Mouse (Mus musculus): ENCODE data around the gene Eif2b3. TPM values are rescaled to one million over a fixed set of nuclear protein-coding genes. Genes with fewer than 3 reads are reported as not detected.
A peak's percentile ranks its signal among the peaks of the same experiment; 100 is the strongest.

Eif2b3 gene
- polyA plus RNA-seq, 1 experiment, result 41.6 TPM

- TF ChIP-seq MYOD1 (IDR thresholded peaks at IDR 0.05; ENCODE audit: control insufficient read depth, insufficient read length, low read depth) (no peak), FOSL1 (IDR thresholded peaks at IDR 0.05; ENCODE audit: insufficient read depth, low read length, poor library complexity, severe bottlenecking) (no peak), MYOG (IDR thresholded peaks at IDR 0.05; ENCODE audit: control insufficient read depth, extremely low read depth, insufficient read length) (no peak), USF1 (IDR thresholded peaks at IDR 0.05; ENCODE audit: low read depth) (no peak), MAX (IDR thresholded peaks at IDR 0.05) (no peak), CEBPB (IDR thresholded peaks at IDR 0.05; ENCODE audit: low read depth) (no peak)
- H3K36me3 ChIP-seq (ENCODE audit: control insufficient read depth, insufficient read depth), result peaks cover 32% of the 10 kb centered on the region
- H3ac ChIP-seq (ENCODE audit: control insufficient read depth, insufficient read length, low read depth), result peak overlapping the region; percentile 97
Observed at GRCm38 (mm10) chr4:117132794-117133143, 113.6 kb downstream of the Eif2b3 start.

GRCm38 (mm10) chr4:117133366-117133796 is 114.2 kb downstream of the Eif2b3 start:
- Histone ChIP-seq H3K36me3 (ENCODE audit: control insufficient read depth, insufficient read depth) (peaks cover 26% of the 10 kb centered on the region), H3K79me3 (ENCODE audit: low read depth) (peaks cover 13% of the 10 kb centered on the region), H3ac (ENCODE audit: control insufficient read depth, insufficient read length, low read depth) (peak overlapping the region; percentile 97), H3K79me2 (ENCODE audit: control insufficient read depth, insufficient read depth) (peaks cover 25% of the 10 kb centered on the region), H3K27me3 (ENCODE audit: control insufficient read depth, insufficient read depth, insufficient read length) (no peaks in the 10 kb centered on the region), H3K4me3 (ENCODE audit: insufficient read depth, poor library complexity, severe bottlenecking) (peak overlapping the region; percentile 75)
- TF ChIP-seq MAX (IDR thresholded peaks at IDR 0.05), result no peak
- no peak for TF ChIP-seq MYOD1 (IDR thresholded peaks at IDR 0.05; ENCODE audit: control insufficient read depth, insufficient read length, low read depth)
- TF ChIP-seq CEBPB (IDR thresholded peaks at IDR 0.05; ENCODE audit: low read depth), result no peak

More at GRCm38 (mm10) chr4:117132794-117133143, 113.6 kb downstream of the Eif2b3 start:
- H3K27me3 ChIP-seq (ENCODE audit: control insufficient read depth, insufficient read depth, insufficient read length), result no peaks in the 10 kb centered on the region
- peaks cover 25% of the 10 kb centered on the region for H3K79me2 ChIP-seq (ENCODE audit: control insufficient read depth, insufficient read depth)
- peaks cover 13% of the 10 kb centered on the region for H3K79me3 ChIP-seq (ENCODE audit: low read depth)
- H3K4me3 ChIP-seq (ENCODE audit: insufficient read depth, poor library complexity, severe bottlenecking), result peak overlapping the region; percentile 75

DNA sequence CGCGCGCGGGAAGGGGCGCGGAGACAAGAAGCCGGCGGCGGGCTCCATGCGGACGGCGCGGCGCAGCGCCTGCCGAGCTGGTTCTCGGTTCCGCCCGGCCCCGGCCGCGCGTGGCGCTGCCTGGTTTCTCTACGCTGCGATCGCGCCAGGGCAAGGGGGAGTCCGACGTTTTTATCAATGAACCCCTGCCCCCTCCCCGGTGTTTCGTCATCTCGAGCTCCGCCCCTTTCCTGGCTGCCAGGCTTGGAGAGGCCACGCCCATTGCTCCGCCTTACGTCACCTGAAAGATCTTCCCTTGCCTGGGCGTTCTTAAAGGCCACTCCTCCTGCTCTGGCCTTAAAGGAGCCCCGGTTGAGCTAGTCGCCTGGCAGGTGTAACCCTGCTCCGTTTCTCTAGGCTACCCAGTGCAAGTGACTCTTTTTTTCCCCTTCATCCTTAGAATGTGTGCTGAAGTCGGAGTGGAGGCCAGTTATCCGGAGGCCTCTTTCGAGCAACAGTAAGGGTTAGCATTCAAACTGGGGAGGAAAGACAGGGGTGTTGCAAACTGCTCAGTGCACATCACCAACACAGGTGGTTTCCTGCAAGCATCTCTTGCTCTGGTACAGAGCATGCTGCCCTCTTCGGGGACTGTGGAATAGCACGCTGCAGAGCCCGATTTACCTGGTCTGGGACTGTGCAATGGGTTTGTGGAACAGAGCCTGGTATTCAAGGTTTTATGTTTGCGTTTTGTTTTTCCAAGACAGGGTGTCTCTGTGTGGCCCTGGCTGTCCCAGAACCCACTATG is 114.8 kb downstream of the Eif2b3 start, which contains the start of gene Plk3:
Plk3 (minus strand) TSS at position 147 of the 784 bp plus-strand sequence.
- H3K36me3 ChIP-seq (ENCODE audit: control insufficient read depth, insufficient read depth), result peaks cover 19% of the 10 kb centered on the region
- peak within 1 kb of the TSS; percentile 97 for H3ac ChIP-seq (ENCODE audit: control insufficient read depth, insufficient read length, low read depth)
- H3K4me3 ChIP-seq (ENCODE audit: insufficient read depth, poor library complexity, severe bottlenecking), result peak within 1 kb of the TSS; percentile 75
- TF ChIP-seq USF1 (IDR thresholded peaks at IDR 0.05; ENCODE audit: low read depth) (no peak), MAX (IDR thresholded peaks at IDR 0.05) (peak; percentile 40), CEBPB (IDR thresholded peaks at IDR 0.05; ENCODE audit: low read depth) (peak; percentile 77)
- H3K79me3 ChIP-seq (ENCODE audit: low read depth), result peaks cover 13% of the 10 kb centered on the region
- H3K27me3 ChIP-seq (ENCODE audit: control insufficient read depth, insufficient read depth, insufficient read length), result no peaks in the 10 kb centered on the region
- peaks cover 25% of the 10 kb centered on the region for H3K79me2 ChIP-seq (ENCODE audit: control insufficient read depth, insufficient read depth)

- Histone ChIP-seq H3K79me3 (ENCODE audit: low read depth) (peaks cover 13% of the 10 kb centered on the region), H3ac (ENCODE audit: control insufficient read depth, insufficient read length, low read depth) (no peak overlapping the region), H3K4me3 (ENCODE audit: insufficient read depth, poor library complexity, severe bottlenecking) (no peak overlapping the region), H3K36me3 (ENCODE audit: control insufficient read depth, insufficient read depth) (peaks cover 17% of the 10 kb centered on the region), H3K79me2 (ENCODE audit: control insufficient read depth, insufficient read depth) (peaks cover 25% of the 10 kb centered on the region), H3K27me3 (ENCODE audit: control insufficient read depth, insufficient read depth, insufficient read length) (no peaks in the 10 kb centered on the region)
- no peak for TF ChIP-seq CTCF (IDR thresholded peaks at IDR 0.05; ENCODE audit: control insufficient read depth, insufficient read depth, insufficient read length)
- TF ChIP-seq CEBPB (IDR thresholded peaks at IDR 0.05; ENCODE audit: low read depth), result no peak
- TF ChIP-seq MAX (IDR thresholded peaks at IDR 0.05), result no peak
- no peak for TF ChIP-seq FOSL1 (IDR thresholded peaks at IDR 0.05; ENCODE audit: insufficient read depth, low read length, poor library complexity, severe bottlenecking)
- TF ChIP-seq MYOG (IDR thresholded peaks at IDR 0.05; ENCODE audit: control insufficient read depth, extremely low read depth, insufficient read length), result no peak
- no peak for TF ChIP-seq MYOD1 (IDR thresholded peaks at IDR 0.05; ENCODE audit: control insufficient read depth, insufficient read length, low read depth)
- TF ChIP-seq USF1 (IDR thresholded peaks at IDR 0.05; ENCODE audit: low read depth), result no peak
Observed at GRCm38 (mm10) chr4:117134601-117134995, 115.4 kb downstream of the Eif2b3 start.

- H3K79me2 ChIP-seq (ENCODE audit: control insufficient read depth, insufficient read depth), result peaks cover 25% of the 10 kb centered on the region
- H3K27me3 ChIP-seq (ENCODE audit: control insufficient read depth, insufficient read depth, insufficient read length), result no peaks in the 10 kb centered on the region
- peaks cover 5% of the 10 kb centered on the region for H3K36me3 ChIP-seq (ENCODE audit: control insufficient read depth, insufficient read depth)
- TF ChIP-seq CTCF (IDR thresholded peaks at IDR 0.05; ENCODE audit: control insufficient read depth, insufficient read depth, insufficient read length) (no peak), MAX (IDR thresholded peaks at IDR 0.05) (no peak), USF1 (IDR thresholded peaks at IDR 0.05; ENCODE audit: low read depth) (no peak), MYOG (IDR thresholded peaks at IDR 0.05; ENCODE audit: control insufficient read depth, extremely low read depth, insufficient read length) (no peak), FOSL1 (IDR thresholded peaks at IDR 0.05; ENCODE audit: insufficient read depth, low read length, poor library complexity, severe bottlenecking) (no peak), CEBPB (IDR thresholded peaks at IDR 0.05; ENCODE audit: low read depth) (no peak), MYOD1 (IDR thresholded peaks at IDR 0.05; ENCODE audit: control insufficient read depth, insufficient read length, low read depth) (no peak)
- no peak overlapping the region for H3ac ChIP-seq (ENCODE audit: control insufficient read depth, insufficient read length, low read depth)
- no peak overlapping the region for H3K4me3 ChIP-seq (ENCODE audit: insufficient read depth, poor library complexity, severe bottlenecking)
- peaks cover 11% of the 10 kb centered on the region for H3K79me3 ChIP-seq (ENCODE audit: low read depth)
Observed at GRCm38 (mm10) chr4:117136034-117136433, 116.8 kb downstream of the Eif2b3 start.

Other genes starting within 250 kb of the Eif2b3 start
- gene Toe1, start 211.8 kb upstream of the Eif2b3 start, polyA plus RNA-seq (2012; fragmentation: generic; extraction: Trizol), result 23.4 TPM
- gene Mutyh, start 211.7 kb upstream of the Eif2b3 start, polyA plus RNA-seq (2012; fragmentation: generic; extraction: Trizol), result 6.3 TPM
- gene Hpdl, start 197.7 kb upstream of the Eif2b3 start, polyA plus RNA-seq (2012; fragmentation: generic; extraction: Trizol), result 3.8 TPM
- 0.01 TPM for gene Zswim5, start 142.0 kb upstream of the Eif2b3 start, polyA plus RNA-seq (2012; fragmentation: generic; extraction: Trizol)
- 50.7 TPM for gene Urod, start 25.0 kb upstream of the Eif2b3 start, polyA plus RNA-seq (2012; fragmentation: generic; extraction: Trizol)
- 13.3 TPM for gene Hectd3, start 24.1 kb upstream of the Eif2b3 start, polyA plus RNA-seq (2012; fragmentation: generic; extraction: Trizol)
- gene Ptch2, start 76.7 kb downstream of the Eif2b3 start, polyA plus RNA-seq (2012; fragmentation: generic; extraction: Trizol), result 0.20 TPM
- 23.7 TPM for gene Btbd19, start 106.3 kb downstream of the Eif2b3 start, polyA plus RNA-seq (2012; fragmentation: generic; extraction: Trizol)
- gene Tctex1d4, start 107.4 kb downstream of the Eif2b3 start, polyA plus RNA-seq (2012; fragmentation: generic; extraction: Trizol), result 0.12 TPM
- 15.2 TPM for gene Plk3, start 114.6 kb downstream of the Eif2b3 start, polyA plus RNA-seq (2012; fragmentation: generic; extraction: Trizol)
- 3,482 TPM for gene Rps8, start 136.8 kb downstream of the Eif2b3 start, polyA plus RNA-seq (2012; fragmentation: generic; extraction: Trizol)
- 49.2 TPM for gene Kif2c, start 163.2 kb downstream of the Eif2b3 start, polyA plus RNA-seq (2012; fragmentation: generic; extraction: Trizol)
- gene Tmem53, start 232.5 kb downstream of the Eif2b3 start, polyA plus RNA-seq (2012; fragmentation: generic; extraction: Trizol), result 3.2 TPM
- gene Armh1, start 232.7 kb downstream of the Eif2b3 start, polyA plus RNA-seq (2012; fragmentation: generic; extraction: Trizol), result not detected